Mouse (Mus musculus) adrenal gland (tissue): ENCODE results near the gene Ccnb2.

Source experiments
- intact Hi-C: fragments of 180-260 bp; cut with DNase I; formaldehyde crosslinking; loops from one replicate; pipeline ENCODE4 v1.15.1; 2025
- microRNA-seq, 2 experiments: library from miRNA; unstranded; fragments of <30 nt; microRNA quantifications; one replicate each; pipeline ENCODE4; 2019

Ccnb2 gene

GRCm38 (mm10) chr9:70384958-70385728 is 36.2 kb downstream of the Ccnb2 start:
- intact Hi-C loops: loop anchor here (5.0 kb wide), 1 partner anchor 183 kb away; no protein-coding TSS in a partner anchor

- intact Hi-C loops: no loop called here
Observed at GRCm38 (mm10) chr9:70384494-70384893, 36.9 kb downstream of the Ccnb2 start.

- intact Hi-C loops: no loop called here
Observed at GRCm38 (mm10) chr9:70383750-70384149, 37.6 kb downstream of the Ccnb2 start.

GRCm38 (mm10) chr9:70382091-70382490 is 39.3 kb downstream of the Ccnb2 start:
- intact Hi-C loops: no loop called here

- intact Hi-C loops: no loop called here
Observed at GRCm38 (mm10) chr9:70379502-70380467, 41.6 kb downstream of the Ccnb2 start.

GRCm38 (mm10) chr9:70371638-70372037 is 49.7 kb downstream of the Ccnb2 start:
- intact Hi-C loops: no loop called here

GRCm38 (mm10) chr9:70366898-70367297 is 54.4 kb downstream of the Ccnb2 start:
- intact Hi-C loops: no loop called here

- intact Hi-C loops: no loop called here
Observed at GRCm38 (mm10) chr9:70365915-70366314, 55.4 kb downstream of the Ccnb2 start.

GRCm38 (mm10) chr9:70364741-70365140 is 56.6 kb downstream of the Ccnb2 start:
- intact Hi-C loops: no loop called here

- intact Hi-C loops: no loop called here
Observed at GRCm38 (mm10) chr9:70359402-70360131, 61.8 kb downstream of the Ccnb2 start.

Small RNAs within 50 kb of the gene (microRNA-seq; reads per million reads assigned to microRNA genes)
- 0.57 to 0.74 reads per million in 2 experiments for gene Mir5626
